Mouse (Mus musculus): ENCODE measurements around the gene Dpf3. TPM values are rescaled to one million over a fixed set of nuclear protein-coding genes. Genes with fewer than 3 reads are reported as not detected.

The Dpf3 gene
- total RNA-seq, 2 experiments from 2014 or later = 6.0 to 7.0 TPM

GRCm38 (mm10) chr12:83241022-83241421, 246.5 kb downstream of the Dpf3 start:
- no peak overlapping the region for H3K27ac ChIP-seq
- H3K4me3 ChIP-seq = no peak overlapping the region
- DNase-seq (ENCODE audit: extremely low spot score in 1 of 2, low spot score in 2 of 2) = no peak
- TF ChIP-seq CTCF (IDR thresholded peaks at IDR 0.05) = no peak
- intact Hi-C loops (cut with DNase I) = no loop called here

GRCm38 (mm10) chr12:83240571-83240970, 246.9 kb downstream of the Dpf3 start:
- DNase-seq (ENCODE audit: extremely low spot score in 1 of 2, low spot score in 2 of 2) = no peak
- Histone ChIP-seq H3K4me3 (no peak overlapping the region), H3K27ac (no peak overlapping the region)
- intact Hi-C loops (cut with DNase I) = no loop called here
- no peak for TF ChIP-seq CTCF (IDR thresholded peaks at IDR 0.05)

DNA sequence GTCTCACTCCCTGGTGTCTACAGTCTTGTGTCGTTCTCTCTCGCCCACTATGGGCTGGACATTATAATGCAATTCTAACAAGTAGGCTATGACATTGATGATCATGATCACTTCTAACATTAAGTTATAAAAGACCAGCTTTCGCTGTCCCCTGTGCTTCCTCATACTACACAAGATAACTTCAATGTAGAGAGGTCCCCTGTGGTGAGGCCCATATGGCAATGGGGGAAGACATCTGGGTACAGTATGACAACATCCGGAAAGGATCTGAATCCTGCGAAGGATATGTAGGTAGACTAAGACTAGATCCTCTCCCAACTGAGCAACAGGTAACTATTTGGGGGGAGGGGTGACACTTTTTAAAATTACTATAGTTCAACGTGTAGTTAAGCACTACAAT, 251.7 kb downstream of the Dpf3 start:
- TF ChIP-seq CTCF (IDR thresholded peaks at IDR 0.05) = no peak
- no peak for DNase-seq (ENCODE audit: extremely low spot score in 1 of 2, low spot score in 2 of 2)
- Histone ChIP-seq H3K27ac (no peak overlapping the region), H3K4me3 (no peak overlapping the region)
- intact Hi-C loops (cut with DNase I) = no loop called here

- DNase-seq (ENCODE audit: extremely low spot score in 1 of 2, low spot score in 2 of 2) = no peak
- no peak for TF ChIP-seq CTCF (IDR thresholded peaks at IDR 0.05)
- Histone ChIP-seq H3K27ac (no peak overlapping the region), H3K4me3 (no peak overlapping the region)
- intact Hi-C loops (cut with DNase I) = no loop called here
Measured at GRCm38 (mm10) chr12:83234981-83235380, 252.5 kb downstream of the Dpf3 start.

DNA sequence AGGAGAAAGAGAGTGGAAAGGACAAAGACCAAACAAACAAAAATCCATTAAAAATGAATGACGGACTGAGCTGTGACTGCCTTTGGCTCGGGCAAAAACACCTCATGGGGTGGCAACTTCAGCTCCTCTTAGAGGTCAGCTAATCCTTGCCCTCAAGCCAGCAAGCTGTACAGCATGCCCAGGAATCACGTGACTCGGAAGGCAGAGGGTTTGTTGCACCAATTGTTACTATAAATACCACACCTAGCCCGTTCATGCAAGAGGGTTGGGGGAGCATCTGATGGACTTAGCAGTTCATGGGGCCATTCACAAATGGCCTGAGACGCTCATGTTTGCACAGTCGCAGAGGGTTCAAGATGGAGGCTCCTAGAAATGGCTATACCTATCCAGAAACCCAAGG, 253.9 kb downstream of the Dpf3 start:
- intact Hi-C loops (cut with DNase I) = no loop called here
- Histone ChIP-seq H3K27ac (no peak overlapping the region), H3K4me3 (no peak overlapping the region)
- no peak for TF ChIP-seq CTCF (IDR thresholded peaks at IDR 0.05)
- DNase-seq (ENCODE audit: extremely low spot score in 1 of 2, low spot score in 2 of 2) = no peak

DNA sequence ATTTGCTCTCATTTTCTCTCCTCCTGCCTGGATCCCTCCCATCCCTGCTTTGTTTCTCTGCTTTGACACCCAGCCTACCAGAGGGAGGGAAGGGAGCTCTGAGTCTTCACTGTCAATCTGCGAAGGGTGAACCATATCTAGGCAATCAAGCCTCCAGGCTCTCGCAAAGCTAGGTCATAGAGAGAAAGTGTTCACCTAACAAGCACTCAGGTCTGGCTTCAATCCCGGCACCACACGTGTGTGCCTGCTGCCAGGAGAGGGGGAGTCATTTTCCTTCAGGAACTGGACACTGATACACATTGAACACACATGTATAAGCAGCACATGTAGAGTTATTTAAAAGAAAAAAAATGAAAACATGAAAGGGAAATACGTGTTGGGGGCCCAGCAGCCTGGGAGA, 254.6 kb downstream of the Dpf3 start:
- DNase-seq (ENCODE audit: extremely low spot score in 1 of 2, low spot score in 2 of 2) = no peak
- intact Hi-C loops (cut with DNase I) = no loop called here
- H3K27ac ChIP-seq = no peak overlapping the region
- no peak for TF ChIP-seq CTCF (IDR thresholded peaks at IDR 0.05)
- H3K4me3 ChIP-seq = no peak overlapping the region

- Histone ChIP-seq H3K27ac (no peak overlapping the region), H3K4me3 (no peak overlapping the region)
- no peak for DNase-seq (ENCODE audit: extremely low spot score in 1 of 2, low spot score in 2 of 2)
- no peak for TF ChIP-seq CTCF (IDR thresholded peaks at IDR 0.05)
- intact Hi-C loops (cut with DNase I) = no loop called here
Measured at GRCm38 (mm10) chr12:83231258-83231657, 256.3 kb downstream of the Dpf3 start.

- no peak for DNase-seq (ENCODE audit: extremely low spot score in 1 of 2, low spot score in 2 of 2)
- intact Hi-C loops (cut with DNase I) = no loop called here
- TF ChIP-seq CTCF (IDR thresholded peaks at IDR 0.05) = no peak
- H3K27ac ChIP-seq = no peak overlapping the region
- no peak overlapping the region for H3K4me3 ChIP-seq
Measured at GRCm38 (mm10) chr12:83229683-83230082, 257.8 kb downstream of the Dpf3 start.

- intact Hi-C loops (cut with DNase I) = no loop called here
- no peak for DNase-seq (ENCODE audit: extremely low spot score in 1 of 2, low spot score in 2 of 2)
- Histone ChIP-seq H3K4me3 (no peak overlapping the region), H3K27ac (no peak overlapping the region)
- TF ChIP-seq CTCF (IDR thresholded peaks at IDR 0.05) = no peak
Measured at GRCm38 (mm10) chr12:83227014-83227413, 260.5 kb downstream of the Dpf3 start.

DNA sequence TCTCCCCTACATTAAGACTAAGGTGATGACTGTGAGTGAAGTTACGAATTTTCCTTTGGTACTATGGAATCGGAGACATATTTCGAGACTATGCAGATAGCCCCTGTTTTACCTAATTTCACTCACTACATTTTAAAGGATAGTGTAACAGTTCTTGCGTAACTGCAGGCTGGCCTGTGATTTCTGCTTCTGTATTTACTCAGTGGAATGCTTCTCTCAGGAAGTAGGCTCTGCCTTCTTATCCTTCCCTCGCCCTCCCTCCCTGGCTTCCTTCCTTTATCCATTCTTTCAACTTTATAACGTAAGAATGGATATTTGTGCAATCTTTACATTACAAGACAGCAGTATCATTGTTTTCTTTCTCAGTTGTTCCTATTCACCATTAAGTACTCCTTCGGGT, 266.6 kb downstream of the Dpf3 start:
- Histone ChIP-seq H3K4me3 (no peak overlapping the region), H3K27ac (no peak overlapping the region)
- intact Hi-C loops (cut with DNase I) = loop anchor here (5.0 kb wide), 1 partner anchor 266 kb away; the partner anchor contains the start of gene Dpf3
- DNase-seq (ENCODE audit: extremely low spot score in 1 of 2, low spot score in 2 of 2) = no peak
- no peak for TF ChIP-seq CTCF (IDR thresholded peaks at IDR 0.05)

GRCm38 (mm10) chr12:83213879-83214341, 273.6 kb downstream of the Dpf3 start:
- intact Hi-C loops (cut with DNase I) = no loop called here
- TF ChIP-seq CTCF (IDR thresholded peaks at IDR 0.05) = peak; percentile 14; the same call in 1 of the 2 replicates
- Histone ChIP-seq H3K27ac (no peak overlapping the region), H3K4me3 (no peak overlapping the region)
- no peak for DNase-seq (ENCODE audit: extremely low spot score in 1 of 2, low spot score in 2 of 2)

GRCm38 (mm10) chr12:83211976-83212375, 275.5 kb downstream of the Dpf3 start:
- TF ChIP-seq CTCF (IDR thresholded peaks at IDR 0.05) = no peak
- Histone ChIP-seq H3K4me3 (no peak overlapping the region), H3K27ac (no peak overlapping the region)
- no peak for DNase-seq (ENCODE audit: extremely low spot score in 1 of 2, low spot score in 2 of 2)
- intact Hi-C loops (cut with DNase I) = no loop called here

GRCm38 (mm10) chr12:83211146-83211822, 276.2 kb downstream of the Dpf3 start:
- no peak for DNase-seq (ENCODE audit: extremely low spot score in 1 of 2, low spot score in 2 of 2)
- Histone ChIP-seq H3K4me3 (no peak overlapping the region), H3K27ac (no peak overlapping the region)
- no peak for TF ChIP-seq CTCF (IDR thresholded peaks at IDR 0.05)
- intact Hi-C loops (cut with DNase I) = no loop called here

All from left cerebral cortex, adult 2 months (tissue).